Mouse (Mus musculus) liver, adult 2 months (tissue): ENCODE results near the gene Nutf2-ps1. TPM values are rescaled to one million over a fixed set of nuclear protein-coding genes. Genes with fewer than 3 reads are reported as not detected.

Source experiments
- DNase-seq: peaks from one replicate; pipeline ENCODE4 v3.0.0-alpha.2; 2011; ENCODE audit warnings: low read depth, low spot score; ENCODE audit errors: extremely low read depth
- H3K27ac ChIP-seq: fragments of 200-500 bp; replicated peaks from 2 replicates; pipeline ENCODE4 v1.5.1; 2012; ENCODE audit warnings: low read depth, mild to moderate bottlenecking, control low read depth, inconsistent platforms, low read length; ENCODE audit not compliant: insufficient read depth
- H3K27me3 ChIP-seq: fragments of 200-500 bp; 2 replicates; pipeline ENCODE4 v1.6.1; 2012; ENCODE audit warnings: mild to moderate bottlenecking, moderate library complexity, low read length, inconsistent platforms; ENCODE audit not compliant: control insufficient read depth, insufficient read depth
- H3K36me3 ChIP-seq: fragments of 200-500 bp; 2 replicates; pipeline ENCODE4 v1.6.1; 2012; ENCODE audit warnings: low read length, inconsistent platforms; ENCODE audit not compliant: control insufficient read depth, insufficient read depth
- H3K4me1 ChIP-seq: fragments of 200-500 bp; 2 replicates; pipeline ENCODE4 v1.6.1; 2011; ENCODE audit warnings: low read length; ENCODE audit not compliant: control insufficient read depth, insufficient read depth
- H3K4me3 ChIP-seq: fragments of 200-500 bp; 2 replicates; pipeline ENCODE4 v1.5.1; 2011; ENCODE audit warnings: low read depth, mild to moderate bottlenecking, control low read depth, low read length, moderate library complexity; ENCODE audit not compliant: insufficient read depth
- H3K79me2 ChIP-seq: fragments of 200-500 bp; 2 replicates; pipeline ENCODE4 v1.6.1; 2012; ENCODE audit warnings: inconsistent platforms, mild to moderate bottlenecking, low read length, moderate library complexity; ENCODE audit not compliant: control insufficient read depth, insufficient read depth
- H3K9ac ChIP-seq: fragments of 200-500 bp; 2 replicates; pipeline ENCODE4 v1.6.1; 2012; ENCODE audit warnings: low read depth, mild to moderate bottlenecking, control low read depth, inconsistent platforms, low read length
- CTCF ChIP-seq: fragments of 200-500 bp; IDR thresholded peaks from 2 replicates; pipeline ENCODE4 v1.5.1; 2011; ENCODE audit warnings: low read depth, low read length, control low read depth
- POLR2A ChIP-seq: fragments of 200-500 bp; IDR thresholded peaks from 2 replicates; pipeline ENCODE4 v1.6.1; 2011; ENCODE audit warnings: low read length, control low read depth; ENCODE audit not compliant: insufficient read depth; ENCODE audit errors: extremely low read depth
- WGBS: fragments of 180-500 bp; shearing (Covaris S2); methylation state at CpG from one replicate; pipeline ENCODE4 v1.1.7; 2018; 5-methylcytosine and 5-hydroxymethylcytosine counted together
- polyA plus RNA-seq: library from polyadenylated mRNA; depleted of rRNA; stranded (reverse); fragments of >200 nt; gene quantifications from 2 replicates; pipeline ENCODE4 v1.2.3, GENCODE M21; 2012
- total RNA-seq: library from RNA; depleted of rRNA; stranded (reverse); fragments of >200 nt; gene quantifications from 2 replicates; pipeline ENCODE4 v1.2.3, GENCODE M21; 2014

Nutf2-ps1 gene
- total and polyA plus RNA-seq, 2 experiments = 21.3 to 42.4 TPM

- H3K27ac ChIP-seq = no peak overlapping the region
- H3K79me2 ChIP-seq = no peaks in the 10 kb centered on the region
- peaks cover 3% of the 10 kb centered on the region; the same call in 1 of the 2 replicates for H3K4me1 ChIP-seq
- no peaks in the 10 kb centered on the region for H3K27me3 ChIP-seq
- no peaks in the 10 kb centered on the region for H3K36me3 ChIP-seq
- no peak for DNase-seq
- WGBS = 48% methylated on average over 6 of the region's 6 CpGs
- TF ChIP-seq CTCF (no peak), POLR2A (no peak)
- no peak overlapping the region for H3K9ac ChIP-seq
- no peak overlapping the region for H3K4me3 ChIP-seq
Measured at GRCm38 (mm10) chr19:53552795-53553194, 36.1 kb downstream of the Nutf2-ps1 start.

- peaks cover 3% of the 10 kb centered on the region; the same call in 1 of the 2 replicates for H3K4me1 ChIP-seq
- no peak overlapping the region for H3K9ac ChIP-seq
- H3K4me3 ChIP-seq = no peak overlapping the region
- no peaks in the 10 kb centered on the region for H3K27me3 ChIP-seq
- TF ChIP-seq CTCF = no peak
- no peak for TF ChIP-seq POLR2A
- no peaks in the 10 kb centered on the region for H3K36me3 ChIP-seq
- H3K79me2 ChIP-seq = no peaks in the 10 kb centered on the region
- DNase-seq = no peak
- H3K27ac ChIP-seq = no peak overlapping the region
- WGBS = 62% methylated on average over 10 of the region's 10 CpGs
Measured at GRCm38 (mm10) chr19:53552216-53552786, 36.6 kb downstream of the Nutf2-ps1 start.

- Histone ChIP-seq H3K9ac (no peak overlapping the region), H3K4me3 (no peak overlapping the region), H3K4me1 (peaks cover 3% of the 10 kb centered on the region; the same call in 1 of the 2 replicates), H3K79me2 (no peaks in the 10 kb centered on the region), H3K36me3 (no peaks in the 10 kb centered on the region), H3K27me3 (no peaks in the 10 kb centered on the region), H3K27ac (no peak overlapping the region)
- no peak for DNase-seq
- WGBS = 92% methylated on average over 12 of the region's 12 CpGs
- TF ChIP-seq CTCF = no peak
Measured at GRCm38 (mm10) chr19:53550972-53551371, 37.9 kb downstream of the Nutf2-ps1 start.

- no peaks in the 10 kb centered on the region for H3K36me3 ChIP-seq
- TF ChIP-seq POLR2A (no peak), CTCF (no peak)
- no peaks in the 10 kb centered on the region for H3K4me1 ChIP-seq
- H3K27me3 ChIP-seq = no peaks in the 10 kb centered on the region
- WGBS = 48% methylated on average over 8 of the region's 8 CpGs
- no peak for DNase-seq
- no peak overlapping the region for H3K4me3 ChIP-seq
- no peak overlapping the region for H3K9ac ChIP-seq
- no peak overlapping the region for H3K27ac ChIP-seq
- H3K79me2 ChIP-seq = no peaks in the 10 kb centered on the region
Measured at GRCm38 (mm10) chr19:53547597-53547996, 41.3 kb downstream of the Nutf2-ps1 start.

GRCm38 (mm10) chr19:53544923-53545561, 43.8 kb downstream of the Nutf2-ps1 start:
- TF ChIP-seq CTCF (no peak), POLR2A (no peak)
- no peaks in the 10 kb centered on the region for H3K79me2 ChIP-seq
- H3K4me3 ChIP-seq = no peak overlapping the region
- no peak for DNase-seq
- H3K36me3 ChIP-seq = no peaks in the 10 kb centered on the region
- no peak overlapping the region for H3K27ac ChIP-seq
- 79% methylated on average over 4 of the region's 4 CpGs for WGBS
- H3K4me1 ChIP-seq = no peaks in the 10 kb centered on the region
- no peaks in the 10 kb centered on the region for H3K27me3 ChIP-seq
- no peak overlapping the region for H3K9ac ChIP-seq

GRCm38 (mm10) chr19:53543602-53544001, 45.3 kb downstream of the Nutf2-ps1 start:
- H3K4me3 ChIP-seq = no peak overlapping the region
- no peaks in the 10 kb centered on the region for H3K4me1 ChIP-seq
- no peaks in the 10 kb centered on the region for H3K27me3 ChIP-seq
- no peak overlapping the region for H3K9ac ChIP-seq
- no peaks in the 10 kb centered on the region for H3K79me2 ChIP-seq
- DNase-seq = no peak
- 69% methylated on average over 5 of the region's 5 CpGs for WGBS
- TF ChIP-seq POLR2A = no peak
- TF ChIP-seq CTCF = no peak
- no peaks in the 10 kb centered on the region for H3K36me3 ChIP-seq
- H3K27ac ChIP-seq = no peak overlapping the region
